Mouse (Mus musculus): ENCODE results near the gene Srpk2.

DNA sequence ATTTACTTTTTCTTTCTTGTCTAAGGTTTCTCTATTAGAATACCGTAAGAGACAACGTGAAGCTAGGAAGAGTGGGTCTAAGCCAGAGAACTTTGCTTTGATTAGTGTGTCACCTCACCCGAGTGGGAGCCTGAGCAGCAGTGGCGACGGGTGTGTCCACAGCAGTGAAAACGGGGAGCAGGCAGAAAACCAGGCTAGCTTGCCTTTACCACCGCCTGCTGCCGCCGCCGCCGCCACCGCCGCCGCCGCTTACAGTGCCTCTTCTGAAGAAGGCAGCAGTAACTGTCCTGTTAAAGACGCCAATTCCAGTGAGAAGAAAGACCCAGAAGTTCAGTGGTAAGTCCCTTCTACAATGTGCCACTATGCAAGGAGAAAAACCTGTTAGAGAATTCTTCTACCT is 185.2 kb downstream of the Srpk2 start:
- TF ChIP-seq CTCF (IDR thresholded peaks at IDR 0.05; ENCODE audit: insufficient read depth, low read length) = no peak
- TF ChIP-seq POLR2A (IDR thresholded peaks at IDR 0.05; ENCODE audit: borderline replicate concordance, extremely low read depth, low read depth, low read length) = no peak

All from lung, adult 2 months (tissue).